Mouse (Mus musculus): ENCODE measurements around the gene Gm5580.
"Not testable (repeated sequence)": the region's sequence is repeated elsewhere in the genome, so short reads cannot be mapped to it uniquely, and the experiment has no call there.

Gene Gm5580

GRCm38 (mm10) chr6:116550841-116551240 is at the start of gene Gm5580:
TSS of gene Gm5580 (plus strand) at chr6:116551141.
- not testable (repeated sequence) for DNase-seq (ENCODE audit: low read depth)

DNA sequence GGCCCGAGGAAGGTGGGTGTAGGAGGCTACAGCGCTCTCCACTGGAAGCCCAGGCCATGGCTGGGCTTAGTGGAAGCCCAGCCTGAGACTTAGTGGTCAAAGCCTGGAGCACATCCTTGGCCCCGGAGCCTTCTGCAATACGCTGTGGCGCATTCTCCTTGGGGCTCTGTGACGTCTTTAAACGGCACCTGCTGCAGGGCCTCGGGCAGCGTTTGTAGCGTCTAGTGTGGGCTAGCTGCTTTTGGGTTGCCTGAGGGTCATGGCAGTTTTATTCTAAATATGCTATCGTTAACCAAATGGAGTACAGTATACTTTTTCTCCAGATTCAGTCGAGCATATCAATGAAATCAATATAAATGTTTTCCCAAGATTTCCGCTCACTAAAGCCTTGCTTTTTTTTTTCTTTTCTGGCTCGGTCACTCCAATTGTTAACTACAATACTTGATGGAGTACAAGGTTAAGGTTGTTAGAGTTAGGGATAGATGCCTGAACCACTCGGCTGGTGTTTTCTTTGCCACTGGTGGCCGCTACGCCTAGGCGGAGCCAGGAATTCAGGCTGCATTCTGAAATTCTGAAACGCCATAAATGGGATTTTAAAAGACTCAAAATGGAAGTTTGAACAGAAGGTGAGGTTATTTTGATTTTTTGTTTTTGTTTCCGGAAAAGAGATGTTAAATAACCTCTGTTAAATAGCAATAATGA is 44.5 kb upstream of the Gm5580 start, which contains the start of gene Olfr212:
TSS of gene Olfr212 (plus strand) at position 215 of the 702 bp plus-strand sequence.
- DNase-seq (ENCODE audit: low read depth): not testable (repeated sequence)

GRCm38 (mm10) chr6:116514832-116515231 is 36.1 kb upstream of the Gm5580 start:
- no peak for DNase-seq (ENCODE audit: low read depth)

- no peak for DNase-seq (ENCODE audit: low read depth)
These were observed 12.8 kb upstream of the Gm5580 start, which contains the start of gene Olfr213 for GRCm38 (mm10) chr6:116538156-116538555. TSS of gene Olfr213 (plus strand) at chr6:116538456.

GRCm38 (mm10) chr6:116542500-116542899 is 8.4 kb upstream of the Gm5580 start:
- DNase-seq (ENCODE audit: low read depth): no peak

GRCm38 (mm10) chr6:116553935-116554334 is 3.0 kb downstream of the Gm5580 start, which contains the start of gene Olfr214:
TSS of gene Olfr214 (plus strand) at chr6:116554235.
- no peak for DNase-seq (ENCODE audit: low read depth)

DNA sequence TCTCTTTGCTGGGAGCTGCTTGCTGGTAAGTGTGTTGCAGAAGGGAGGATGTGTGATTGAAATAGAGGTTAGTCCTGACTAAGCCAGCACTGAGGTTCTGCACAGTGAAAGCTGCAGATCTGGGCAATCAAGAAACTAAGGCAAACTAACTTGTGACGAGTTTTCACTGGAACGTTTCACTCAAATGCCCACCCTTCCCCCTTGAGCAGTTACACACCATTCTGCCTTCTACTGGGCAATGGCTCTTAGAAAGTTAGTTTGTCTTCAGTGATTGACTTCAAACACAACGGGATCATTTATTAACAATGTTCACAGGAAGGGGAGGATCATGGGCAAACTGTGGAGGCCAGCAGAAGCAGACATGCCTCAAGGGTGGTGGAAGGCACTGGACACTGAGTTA is 4.0 kb downstream of the Gm5580 start:
- no peak for DNase-seq (ENCODE audit: low read depth)

DNA sequence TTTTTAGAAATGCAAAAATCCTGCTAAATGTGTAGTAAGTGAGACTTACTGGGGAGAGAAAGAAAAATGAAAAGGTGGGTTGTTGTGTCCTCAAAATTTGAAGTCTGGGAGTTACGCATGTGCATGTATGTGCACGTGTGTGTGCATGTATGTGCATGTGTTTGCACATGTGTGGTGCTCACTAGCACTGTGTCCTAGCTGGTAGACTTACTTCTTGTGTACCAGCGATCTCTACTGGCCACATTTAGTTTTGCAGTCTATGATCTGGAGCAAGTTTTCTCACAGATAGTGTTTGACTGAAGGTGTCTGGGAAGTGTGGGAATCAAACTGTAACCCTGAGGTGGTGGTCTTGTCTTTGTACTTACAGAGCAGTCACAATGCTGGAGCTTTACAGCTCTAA is 18.9 kb downstream of the Gm5580 start:
- DNase-seq (ENCODE audit: low read depth): peak; percentile 2

GRCm38 (mm10) chr6:116584095-116584494 is 33.2 kb downstream of the Gm5580 start, which contains the start of gene Olfr215:
TSS of gene Olfr215 (minus strand) at chr6:116584195.
- DNase-seq (ENCODE audit: low read depth): no peak

DNA sequence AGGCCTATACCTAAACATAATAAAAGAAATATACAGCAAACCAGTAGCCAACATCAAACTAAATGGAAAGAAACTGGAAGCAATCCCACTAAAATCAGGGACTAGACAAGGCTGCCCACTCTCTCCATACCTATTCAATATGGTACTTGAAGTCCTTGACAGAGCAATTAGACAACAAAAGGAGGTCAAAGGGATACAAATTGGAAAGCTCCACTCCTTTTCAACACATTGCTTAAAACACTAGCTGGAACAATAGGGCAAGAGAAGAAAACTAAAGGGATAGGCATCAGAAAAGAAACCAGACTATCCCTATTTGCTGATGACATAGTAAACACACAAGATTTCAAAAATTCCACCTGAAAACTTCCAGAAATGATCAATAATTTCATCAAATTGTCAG is 50.0 kb downstream of the Gm5580 start:
- not testable (repeated sequence) for DNase-seq (ENCODE audit: low read depth)
